Mouse (Mus musculus) kidney, adult 2 months (tissue): ENCODE data around the gene Dgke.

Experiments
- CTCF ChIP-seq: fragments of 200-500 bp; conservative IDR thresholded peaks from 2 replicates; pipeline ENCODE4 v1.5.1; 2011; ENCODE audit warnings: low read depth, mild to moderate bottlenecking, control low read depth, low read length, moderate library complexity, mixed read lengths; ENCODE audit not compliant: insufficient read depth, insufficient read length
- POLR2A ChIP-seq: fragments of 200-500 bp; IDR thresholded peaks from one replicate; pipeline ENCODE4 v1.6.1; 2011; ENCODE audit warnings: low read depth, low read length, control low read depth

DNA sequence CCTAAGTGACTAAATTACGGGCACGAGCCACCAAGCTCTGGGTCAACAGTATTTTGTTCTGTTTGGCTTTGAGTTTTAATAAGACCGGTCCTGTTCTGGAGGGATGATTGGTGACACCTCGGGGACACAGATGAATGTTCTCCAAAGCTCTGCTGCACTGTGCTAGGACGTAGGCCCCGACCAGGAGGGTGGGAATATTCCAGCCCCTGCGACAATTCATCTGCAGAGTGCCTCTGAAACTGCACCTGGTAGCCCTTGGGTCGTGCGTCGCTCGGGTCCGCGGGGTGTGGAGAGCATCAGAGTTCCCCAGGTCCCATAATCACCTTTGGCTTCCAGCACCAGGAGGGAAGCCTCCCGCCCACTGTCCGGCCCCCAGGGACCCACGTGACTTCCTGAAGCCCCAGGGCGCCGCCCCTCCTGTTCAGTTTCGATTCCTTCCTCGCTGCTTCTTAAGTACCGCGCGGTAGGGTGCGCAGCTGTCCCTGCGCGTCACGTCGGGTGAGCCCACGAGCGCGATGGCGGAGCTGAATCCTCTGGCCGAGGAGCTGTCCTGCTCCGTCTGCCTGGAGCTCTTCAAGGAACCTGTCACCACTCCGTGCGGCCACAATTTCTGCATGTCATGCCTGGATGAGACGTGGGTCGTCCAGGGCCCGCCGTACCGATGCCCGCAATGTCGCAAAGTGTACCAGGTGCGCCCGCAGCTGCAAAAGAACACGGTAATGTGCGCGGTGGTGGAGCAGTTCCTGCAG, 67.5 kb downstream of the Dgke start, which contains the start of gene Trim25:
- TF ChIP-seq CTCF: 0 out of 2 replicates have a peak, but pooled peaks have one; percentile 13
- TF ChIP-seq POLR2A: peak; percentile 96
